In genomic region chr1:85897901-85898760, GRCm38 (mm10) we compare ENCODE assay signal across 10 mouse cellular contexts. TPM values are rescaled to one million over a fixed set of nuclear protein-coding genes. Genes with fewer than 3 reads are reported as not detected.
DNase-seq lines count a peak whose midpoint lies in the region; ATAC-seq lines count a peak whose summit lies in the region.
"Had no signal": no experiment of that assay in that cellular context is flagged by ENCODE, and none has a peak within 500 bp of the region (broad histone marks: within the 10 kb centered on the region; RNA-seq: fewer than 3 reads in every experiment).

No protein-coding gene starts in this region.

- peaks cover 67% of the 10 kb centered on the region for H3K4me1 ChIP-seq in kidney, embryonic 14.5 days (ENCODE audit: control insufficient read depth, insufficient read depth, low read length)
- H3K4me1 ChIP-seq in embryonic facial prominence, embryonic 13.5 days: peaks cover 73% of the 10 kb centered on the region
- peaks cover 81% of the 10 kb centered on the region for H3K4me1 ChIP-seq in hindbrain, embryonic 12.5 days
- peaks cover 69% of the 10 kb centered on the region for H3K4me1 ChIP-seq in midbrain, embryonic 16.5 days (ENCODE audit: control insufficient read depth, insufficient read depth, low read length)

- no peak for DNase-seq in kidney, postnatal 4 days
- no peak for DNase-seq in urinary bladder, postnatal 25 days (ENCODE audit: low spot score)
- DNase-seq in embryo, embryonic 9.5 days (ENCODE audit: extremely low spot score): no peak

- H3K9ac ChIP-seq in kidney, embryonic 14.5 days (ENCODE audit: low read depth, low read length): no peak overlapping the region
- peak overlapping the region; percentile 55 for H3K9ac ChIP-seq in embryonic facial prominence, embryonic 13.5 days
- H3K9ac ChIP-seq in hindbrain, embryonic 12.5 days: peak overlapping the region; percentile 29
- H3K9ac ChIP-seq in midbrain, embryonic 16.5 days (ENCODE audit: low read depth, low read length): peak overlapping the region; percentile 36

- no peaks in the 10 kb centered on the region for H3K9me3 ChIP-seq in kidney, embryonic 14.5 days (ENCODE audit: control insufficient read depth, low read length)
- no peaks in the 10 kb centered on the region for H3K9me3 ChIP-seq in embryonic facial prominence, embryonic 13.5 days
- no peaks in the 10 kb centered on the region for H3K9me3 ChIP-seq in hindbrain, embryonic 12.5 days (replicated peaks)
- no peaks in the 10 kb centered on the region for H3K9me3 ChIP-seq in midbrain, embryonic 16.5 days (replicated peaks; ENCODE audit: control insufficient read depth, low read length, poor library complexity, severe bottlenecking)

- peak overlapping the region; percentile 56; the same call in 1 of the 2 replicates for H3K27ac ChIP-seq in kidney, embryonic 14.5 days (ENCODE audit: low read depth, low read length)
- H3K27ac ChIP-seq in embryonic facial prominence, embryonic 13.5 days: peak overlapping the region; percentile 73
- H3K27ac ChIP-seq in hindbrain, embryonic 12.5 days: peak overlapping the region; percentile 64
- peak overlapping the region; percentile 82 for H3K27ac ChIP-seq in midbrain, embryonic 16.5 days (ENCODE audit: low read length)

- no peak overlapping the region for H3K4me2 ChIP-seq in kidney, embryonic 14.5 days (replicated peaks; ENCODE audit: low read depth, low read length)
- H3K4me2 ChIP-seq in embryonic facial prominence, embryonic 13.5 days: peak overlapping the region; percentile 82
- peak overlapping the region; percentile 80 for H3K4me2 ChIP-seq in hindbrain, embryonic 12.5 days (replicated peaks)
- H3K4me2 ChIP-seq in midbrain, embryonic 16.5 days (ENCODE audit: low read length): peak overlapping the region; percentile 79

- WGBS in kidney, embryonic 14.5 days: 14% methylated on average over 8 of the region's 8 CpGs
- 11% methylated on average over 8 of the region's 8 CpGs for WGBS in embryonic facial prominence, embryonic 13.5 days
- 30% methylated on average over 8 of the region's 8 CpGs for WGBS in hindbrain, embryonic 12.5 days
- 26% methylated on average over 8 of the region's 8 CpGs for WGBS in midbrain, embryonic 16.5 days

- peaks cover 2% of the 10 kb centered on the region; the same call in 1 of the 2 replicates for H3K36me3 ChIP-seq in kidney, embryonic 14.5 days (ENCODE audit: control insufficient read depth, insufficient read depth, low read length)
- H3K36me3 ChIP-seq in embryonic facial prominence, embryonic 13.5 days: peaks cover 5% of the 10 kb centered on the region
- peaks cover 4% of the 10 kb centered on the region for H3K36me3 ChIP-seq in hindbrain, embryonic 12.5 days
- H3K36me3 ChIP-seq in midbrain, embryonic 16.5 days (ENCODE audit: control insufficient read depth, insufficient read depth, low read length): peaks cover 4% of the 10 kb centered on the region; the same call in 1 of the 2 replicates

- no peaks in the 10 kb centered on the region for H3K27me3 ChIP-seq in kidney, embryonic 14.5 days (ENCODE audit: control insufficient read depth, insufficient read depth, low read length)
- no peaks in the 10 kb centered on the region for H3K27me3 ChIP-seq in embryonic facial prominence, embryonic 13.5 days
- H3K27me3 ChIP-seq in hindbrain, embryonic 12.5 days: no peaks in the 10 kb centered on the region
- no peaks in the 10 kb centered on the region for H3K27me3 ChIP-seq in midbrain, embryonic 16.5 days (ENCODE audit: control insufficient read depth, insufficient read depth, low read depth, low read length)

- no peak for ATAC-seq in kidney, embryonic 14.5 days (ENCODE audit: low FRiP score, low TSS enrichment)
- ATAC-seq in embryonic facial prominence, embryonic 13.5 days (ENCODE audit: insufficient number of reproducible peaks, insufficient read depth, low FRiP score, low TSS enrichment, low read depth): no peak
- no peak for ATAC-seq in hindbrain, embryonic 12.5 days (ENCODE audit: low FRiP score)
- ATAC-seq in midbrain, embryonic 16.5 days: no peak
- no peak for ATAC-seq in megakaryocyte, adult 5-6 weeks (ENCODE audit: poor library complexity, severe bottlenecking)

- no peak overlapping the region for H3K4me3 ChIP-seq in kidney, embryonic 14.5 days (ENCODE audit: low read length)
- peak overlapping the region; percentile 0; the same call in 1 of the 2 replicates for H3K4me3 ChIP-seq in embryonic facial prominence, embryonic 13.5 days
- no peak overlapping the region for H3K4me3 ChIP-seq in hindbrain, embryonic 12.5 days
- peak overlapping the region; percentile 18; the same call in 1 of the 2 replicates for H3K4me3 ChIP-seq in midbrain, embryonic 16.5 days (ENCODE audit: low read depth, low read length)

RNA-seq across cellular contexts. Expression of gene Itm2c, which starts 4.0 kb away (rescaled TPM):
- 145 and 179 TPM in 2 replicates for polyA plus RNA-seq in kidney, embryonic 14.5 days (2014; fragmentation: Nextera tagmentation; extraction: Ambion mirVana)
- 282 and 288 TPM in 2 replicates for polyA plus RNA-seq in embryonic facial prominence, embryonic 13.5 days (2015; fragmentation: Nextera tagmentation; extraction: Ambion mirVana)
- polyA plus RNA-seq in hindbrain, embryonic 12.5 days (2016; fragmentation: Nextera tagmentation; extraction: Ambion mirVana): 169 and 173 TPM in 2 replicates
- 249 and 258 TPM in 2 replicates for polyA plus RNA-seq in midbrain, embryonic 16.5 days (2015; fragmentation: Nextera tagmentation; extraction: Ambion mirVana)
- total RNA-seq in megakaryocyte, adult 5-6 weeks (2015): 32.8 and 32.9 TPM in 2 replicates
- total RNA-seq in megakaryocyte, adult 5-6 weeks (2017): 77.9 and 83.6 TPM in 2 replicates

RNA-seq across cellular contexts. Expression of gene 4933407L21Rik, which starts 30.2 kb away (rescaled TPM):
- polyA plus RNA-seq in kidney, embryonic 14.5 days (2014; fragmentation: Nextera tagmentation; extraction: Ambion mirVana): 0.85 and 1.7 TPM in 2 replicates
- polyA plus RNA-seq in embryonic facial prominence, embryonic 13.5 days (2015; fragmentation: Nextera tagmentation; extraction: Ambion mirVana): 0.39 and 0.50 TPM in 2 replicates
- polyA plus RNA-seq in hindbrain, embryonic 12.5 days (2016; fragmentation: Nextera tagmentation; extraction: Ambion mirVana): 1.3 and 1.6 TPM in 2 replicates
- 10.1 and 10.5 TPM in 2 replicates for polyA plus RNA-seq in midbrain, embryonic 16.5 days (2015; fragmentation: Nextera tagmentation; extraction: Ambion mirVana)
- not detected in 2 replicates for total RNA-seq in megakaryocyte, adult 5-6 weeks (2015)
- total RNA-seq in megakaryocyte, adult 5-6 weeks (2017): 0.22 TPM in 1 of 2 replicates, not detected in the other
- total RNA-seq: hematopoietic stem cell, adult 5-6 weeks had no signal
- polyA plus RNA-seq: G1E had no signal

Comparison
In these comparisons a context has a peak if more than half of its experiments do, and no peak if none do; other contexts are left out.
1. H3K4me3 ChIP-seq: peak in embryonic facial prominence, embryonic 13.5 days (single experiment) and midbrain, embryonic 16.5 days (single experiment); none in kidney, embryonic 14.5 days (single experiment) and hindbrain, embryonic 12.5 days (single experiment).
2. Peak in every context shown above with its lines, with median percentiles within 50 percentile points of each other: H3K27ac ChIP-seq.